8 mouse cellular contexts compared by ENCODE assay signal in genomic region chr4:141286860-141287517, GRCm38 (mm10). TPM values are rescaled to one million over a fixed set of nuclear protein-coding genes. Genes with fewer than 3 reads are reported as not detected.
DNase-seq lines count a peak whose midpoint lies in the region; ATAC-seq and TF ChIP-seq lines count a peak whose summit lies in the region.
"Had no signal": no experiment of that assay in that cellular context is flagged by ENCODE, and none has a peak within 500 bp of the region (broad histone marks: within the 10 kb centered on the region; RNA-seq: fewer than 3 reads in every experiment).

No protein-coding gene starts in this region.

- H3K4me2 ChIP-seq in liver, embryonic 14.5 days (ENCODE audit: low read depth) = peak overlapping the region; percentile 18

- H3K79me3 ChIP-seq in C2C12 (ENCODE audit: low read depth) = no peaks in the 10 kb centered on the region

- peak; percentile 96 for DNase-seq in ES-CJ7 (ENCODE audit: low read depth, low spot score)
- peak; percentile 50 for DNase-seq in hindbrain, embryonic 10.5 days (ENCODE audit: low spot score)
- DNase-seq in liver, embryonic 14.5 days (ENCODE audit: low read depth in 3 of 3, low spot score in 3 of 3) = no peak
- DNase-seq in urinary bladder, postnatal 36 days (ENCODE audit: low spot score in 2 of 2) = peak; percentile 70 to 74
- no peak for DNase-seq in layer of hippocampus, adult 9-10 months (ENCODE audit: low spot score)
- no peak for DNase-seq in thymus, postnatal 14 days

- H3K36me3 ChIP-seq in C2C12 (ENCODE audit: control insufficient read depth, insufficient read depth) = no peaks in the 10 kb centered on the region
- no peaks in the 10 kb centered on the region for H3K36me3 ChIP-seq in hindbrain, embryonic 10.5 days
- no peaks in the 10 kb centered on the region for H3K36me3 ChIP-seq in liver, embryonic 14.5 days (replicated peaks; ENCODE audit: control insufficient read depth, insufficient read depth, low read depth)

- no peaks in the 10 kb centered on the region for H3K79me2 ChIP-seq in C2C12 (ENCODE audit: control insufficient read depth, insufficient read depth)

- ATAC-seq in liver, embryonic 14.5 days (ENCODE audit: insufficient read depth) = no peak; the same call in 1 of the 2 replicates

- no peak for TF ChIP-seq CTCF in C2C12 (IDR thresholded peaks at IDR 0.05; ENCODE audit: control insufficient read depth, insufficient read depth, insufficient read length)
- no peak for TF ChIP-seq CTCF in liver, embryonic 14.5 days (IDR thresholded peaks at IDR 0.05; ENCODE audit: low read depth)

- peak overlapping the region; percentile 64 for H3K27ac ChIP-seq in hindbrain, embryonic 10.5 days
- H3K27ac ChIP-seq in liver, embryonic 14.5 days = no peak overlapping the region

- H3K9ac ChIP-seq in liver, embryonic 14.5 days (replicated peaks) = no peak overlapping the region

- peak overlapping the region; percentile 43 for H3ac ChIP-seq in C2C12 (ENCODE audit: control insufficient read depth, insufficient read length, low read depth)

- H3K9me3 ChIP-seq in hindbrain, embryonic 10.5 days = no peaks in the 10 kb centered on the region
- no peaks in the 10 kb centered on the region for H3K9me3 ChIP-seq in liver, embryonic 14.5 days (ENCODE audit: control insufficient read depth, low read length)

- 6% methylated on average over 20 of the region's 20 CpGs for WGBS in hindbrain, embryonic 10.5 days
- WGBS in liver, embryonic 14.5 days (ENCODE audit: insufficient replicate concordance) = 8% methylated on average over 20 of the region's 20 CpGs

- H3K4me1 ChIP-seq in hindbrain, embryonic 10.5 days (replicated peaks) = peaks cover 75% of the 10 kb centered on the region
- H3K4me1 ChIP-seq in liver, embryonic 14.5 days (replicated peaks; ENCODE audit: control insufficient read depth in 2 of 2, insufficient read depth in 2 of 2, low read length in 1 of 2) = peaks cover 0 to 14% of the 10 kb centered on the region in 2 experiments; a peak in 2 of 4 replicates

- peak overlapping the region; percentile 3 for H3K4me3 ChIP-seq in C2C12 (ENCODE audit: insufficient read depth, poor library complexity, severe bottlenecking)
- peak overlapping the region; percentile 18 for H3K4me3 ChIP-seq in hindbrain, embryonic 10.5 days
- no peak overlapping the region for H3K4me3 ChIP-seq in liver, embryonic 14.5 days (ENCODE audit: insufficient read depth in 1 of 2, low read depth in 2 of 2, low read length in 2 of 2)
- H3K4me3 ChIP-seq: erythroblast, embryonic 14.5 days had no signal

- no peak for TF ChIP-seq EP300 in liver, embryonic 14.5 days (IDR thresholded peaks at IDR 0.05; ENCODE audit: low read depth)

- no peaks in the 10 kb centered on the region for H3K27me3 ChIP-seq in C2C12 (ENCODE audit: control insufficient read depth, insufficient read depth, insufficient read length)
- H3K27me3 ChIP-seq in hindbrain, embryonic 10.5 days (ENCODE audit: insufficient read depth, poor library complexity, severe bottlenecking) = peaks cover 89% of the 10 kb centered on the region
- H3K27me3 ChIP-seq in liver, embryonic 14.5 days (ENCODE audit: control insufficient read depth, insufficient read depth, low read length) = peaks cover 20% of the 10 kb centered on the region

TF ChIP-seq in C2C12, 6 proteins besides CTCF, POLR2A, EP300 and RAD21:
- TF ChIP-seq FOSL1 (IDR thresholded peaks at IDR 0.05; ENCODE audit: insufficient read depth, low read length, poor library complexity, severe bottlenecking) (no peak), MYOG (IDR thresholded peaks at IDR 0.05; ENCODE audit: control insufficient read depth, extremely low read depth, insufficient read length) (no peak), CEBPB (IDR thresholded peaks at IDR 0.05; ENCODE audit: low read depth) (no peak), MAX (IDR thresholded peaks at IDR 0.05) (peak; percentile 79), MYOD1 (IDR thresholded peaks at IDR 0.05; ENCODE audit: control insufficient read depth, insufficient read length, low read depth) (peak; percentile 42)
TF ChIP-seq in C2C12: peak in this region for 2.

RNA-seq across cellular contexts. Expression of gene Epha2, which starts 14.1 kb away (rescaled TPM):
- 129 TPM for polyA plus RNA-seq in C2C12 (2012; fragmentation: generic; extraction: Trizol)
- polyA plus RNA-seq in hindbrain, embryonic 10.5 days (2016; fragmentation: Nextera tagmentation; extraction: Ambion mirVana) = 3.3 and 4.4 TPM in 2 replicates
- 1.6 TPM in 2 replicates for polyA plus RNA-seq in liver, embryonic 14.5 days (2012; rRNA removed)
- 0.29 and 0.45 TPM in 2 replicates for polyA plus RNA-seq in liver, embryonic 14.5 days (2014; fragmentation: Nextera tagmentation; extraction: Ambion mirVana)
- polyA plus RNA-seq: erythroblast, embryonic 14.5 days had no signal

RNA-seq across cellular contexts. Expression of gene Arhgef19, which starts 47.7 kb away (rescaled TPM):
- 26.7 TPM for polyA plus RNA-seq in C2C12 (2012; fragmentation: generic; extraction: Trizol)
- 1.7 and 4.3 TPM in 2 replicates for polyA plus RNA-seq in hindbrain, embryonic 10.5 days (2016; fragmentation: Nextera tagmentation; extraction: Ambion mirVana)
- polyA plus RNA-seq in liver, embryonic 14.5 days (2012; rRNA removed) = 0.88 and 0.92 TPM in 2 replicates
- 0.57 and 0.72 TPM in 2 replicates for polyA plus RNA-seq in liver, embryonic 14.5 days (2014; fragmentation: Nextera tagmentation; extraction: Ambion mirVana)

Comparison
In these comparisons a context has a peak if more than half of its experiments do, and no peak if none do; other contexts are left out.
1. H3K4me3 ChIP-seq: peak in C2C12 (single experiment) and hindbrain, embryonic 10.5 days (single experiment); none in liver, embryonic 14.5 days (0 of 2).
2. DNase-seq: peak in ES-CJ7 (single experiment), hindbrain, embryonic 10.5 days (single experiment) and urinary bladder, postnatal 36 days (2 of 2); none in liver, embryonic 14.5 days (0 of 3), layer of hippocampus, adult 9-10 months (single experiment) and thymus, postnatal 14 days (single experiment).
3. RNA of gene Epha2, which starts 14.1 kb away (polyA plus RNA-seq): 129 TPM in C2C12 (single experiment); 3.3 to 4.4 TPM in hindbrain, embryonic 10.5 days and 0.29 to 1.6 TPM in liver, embryonic 14.5 days; every median in the first group is over 10 times any median in the second.